Mouse (Mus musculus) B cell, adult 2 months (primary cell): ENCODE measurements around the gene Specc1l.

Experiments used
- DNase-seq, 2 experiments: peaks; one replicate each; pipeline ENCODE4 v3.0.0; 2022

Gene Specc1l

GRCm38 (mm10) chr10:75224630-75225029, 12.8 kb downstream of the Specc1l start:
- no peak for DNase-seq

DNA sequence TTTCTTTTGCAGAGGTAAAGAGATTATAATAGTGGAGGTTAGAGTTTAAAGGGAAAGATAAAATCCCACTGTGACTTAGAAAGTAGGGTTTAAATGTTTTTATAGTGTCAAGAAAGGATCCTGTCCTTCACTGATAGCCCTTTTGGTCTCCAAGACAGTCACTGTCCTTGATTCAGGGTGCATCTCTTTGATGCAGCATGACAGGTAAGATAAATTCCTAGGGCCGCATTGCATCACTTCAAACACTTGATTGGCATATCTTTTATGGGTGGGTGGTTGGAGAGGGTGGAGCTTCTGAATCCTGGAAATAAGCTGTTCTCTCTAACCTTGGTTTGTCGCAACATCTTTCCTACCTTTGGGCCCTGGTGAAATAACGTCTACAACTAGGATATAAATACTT, 15.5 kb downstream of the Specc1l start:
- no peak for DNase-seq

GRCm38 (mm10) chr10:75230572-75230971, 18.7 kb downstream of the Specc1l start:
- DNase-seq, result no peak

GRCm38 (mm10) chr10:75231876-75232275, 20.0 kb downstream of the Specc1l start:
- no peak for DNase-seq

DNA sequence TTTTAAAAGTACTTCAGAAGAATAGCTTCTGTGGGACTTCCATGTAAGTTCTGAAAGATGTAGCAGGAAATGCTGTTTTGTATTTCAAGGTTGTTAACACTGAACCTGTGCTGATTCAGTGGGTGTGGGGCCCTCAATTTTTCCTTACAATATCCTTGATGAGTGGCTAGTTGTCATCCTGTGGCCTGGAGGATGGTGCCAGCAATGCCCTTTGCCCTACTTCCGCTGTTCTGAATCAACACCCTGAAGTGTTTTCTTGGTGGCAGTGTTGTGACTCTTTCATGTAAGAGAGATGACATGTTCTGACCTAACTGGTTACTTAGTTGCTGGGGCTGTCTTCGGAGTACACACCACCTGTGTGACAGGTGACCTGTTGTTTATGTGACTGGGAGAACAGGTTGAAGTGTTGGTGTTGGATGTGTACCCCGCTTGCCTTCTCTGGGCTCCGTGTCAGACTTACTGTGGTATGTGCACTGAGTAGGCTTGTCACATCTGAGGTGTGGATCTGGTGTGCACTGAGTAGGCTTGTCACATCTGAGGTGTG, 20.8 kb downstream of the Specc1l start:
- no peak for DNase-seq

- DNase-seq, result no peak
Measured at GRCm38 (mm10) chr10:75233489-75233888, 21.6 kb downstream of the Specc1l start.

GRCm38 (mm10) chr10:75235726-75236125, 23.9 kb downstream of the Specc1l start:
- no peak for DNase-seq

- DNase-seq, result no peak
Measured at GRCm38 (mm10) chr10:75236156-75236555, 24.3 kb downstream of the Specc1l start.

GRCm38 (mm10) chr10:75237166-75237565, 25.3 kb downstream of the Specc1l start:
- DNase-seq, result no peak

DNA sequence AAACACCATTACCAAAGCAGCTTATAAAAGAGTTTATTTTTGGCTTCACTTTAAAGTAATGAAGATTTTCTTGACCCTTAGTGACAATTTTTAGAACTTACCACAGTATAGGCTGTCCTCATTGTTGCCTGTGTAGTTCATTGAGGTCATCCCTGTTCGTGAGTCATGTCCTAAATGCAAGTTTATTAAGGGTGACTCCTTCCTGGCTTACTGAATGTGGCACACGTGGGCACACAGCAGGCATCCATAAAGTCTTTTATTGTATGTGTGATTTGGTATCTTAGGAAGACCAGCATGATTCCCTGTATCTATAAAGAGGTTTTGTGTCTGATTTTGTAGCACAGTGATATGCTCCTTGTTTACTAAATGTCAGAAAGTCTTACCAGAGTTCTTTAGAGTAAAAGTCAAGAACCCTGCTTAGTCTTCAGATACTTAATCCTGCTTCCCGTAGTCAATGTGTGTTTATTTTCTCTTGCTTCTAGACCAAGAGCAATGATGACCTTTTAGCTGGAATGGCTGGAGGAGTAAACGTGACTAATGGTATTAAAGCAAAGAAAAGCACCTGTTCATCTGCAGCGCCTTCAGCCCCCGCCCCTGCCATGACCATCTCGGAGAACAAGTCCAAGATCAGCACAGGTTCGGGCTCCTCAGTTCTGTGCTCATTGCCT, 28.8 kb downstream of the Specc1l start:
- no peak for DNase-seq

DNA sequence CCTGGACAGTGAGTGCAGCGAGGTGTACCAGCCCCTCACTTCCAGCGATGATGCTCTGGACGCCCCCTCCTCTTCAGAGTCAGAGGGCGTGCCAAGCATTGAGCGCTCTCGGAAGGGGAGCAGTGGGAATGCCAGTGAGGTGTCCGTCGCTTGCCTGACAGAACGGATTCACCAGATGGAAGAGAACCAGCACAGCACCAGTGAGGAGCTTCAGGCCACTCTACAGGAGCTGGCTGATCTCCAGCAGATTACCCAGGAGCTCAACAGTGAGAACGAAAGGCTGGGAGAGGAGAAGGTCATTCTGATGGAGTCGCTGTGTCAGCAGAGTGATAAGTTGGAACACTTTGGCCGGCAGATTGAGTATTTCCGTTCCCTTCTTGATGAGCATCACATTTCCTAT, 33.9 kb downstream of the Specc1l start:
- DNase-seq, result no peak

DNA sequence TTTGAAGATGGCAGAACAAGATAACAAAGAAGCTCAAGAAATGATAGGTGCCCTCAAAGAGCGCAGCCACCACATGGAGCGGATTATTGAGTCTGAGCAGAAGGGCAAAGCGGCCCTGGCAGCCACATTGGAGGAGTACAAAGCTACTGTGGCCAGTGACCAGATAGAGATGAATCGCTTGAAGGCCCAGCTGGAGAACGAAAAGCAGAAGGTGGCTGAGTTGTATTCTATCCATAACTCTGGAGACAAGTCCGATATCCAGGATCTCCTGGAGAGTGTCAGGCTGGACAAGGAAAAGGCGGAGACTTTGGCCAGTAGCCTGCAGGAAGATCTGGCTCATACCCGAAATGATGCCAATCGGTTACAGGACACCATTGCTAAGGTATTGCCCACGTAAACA, 34.5 kb downstream of the Specc1l start:
- no peak for DNase-seq

GRCm38 (mm10) chr10:75251011-75251410, 39.1 kb downstream of the Specc1l start:
- DNase-seq, result peak; percentile 10 to 16

- DNase-seq, result no peak
Measured at GRCm38 (mm10) chr10:75252301-75253022, 40.6 kb downstream of the Specc1l start.

DNA sequence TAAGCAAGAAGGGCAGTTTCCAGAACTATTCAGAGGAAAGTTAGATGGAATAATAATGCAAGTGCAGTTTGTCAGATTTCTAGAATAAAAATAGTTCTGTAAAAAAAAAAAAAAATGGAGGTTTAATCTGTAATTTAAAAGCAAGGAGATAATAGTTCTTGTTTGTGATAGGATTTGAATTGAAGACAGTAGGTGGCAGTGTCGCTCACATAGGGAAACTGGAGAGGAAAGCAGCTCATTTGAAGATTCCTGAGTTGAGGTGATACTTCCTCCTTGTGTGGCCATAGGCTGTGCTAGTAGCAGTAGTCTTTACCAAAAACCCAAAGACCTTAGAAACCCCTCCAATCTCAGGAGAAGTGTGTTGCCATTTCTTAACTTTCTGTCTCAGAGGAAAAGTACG, 43.2 kb downstream of the Specc1l start:
- peak; percentile 47 to 53 for DNase-seq

DNA sequence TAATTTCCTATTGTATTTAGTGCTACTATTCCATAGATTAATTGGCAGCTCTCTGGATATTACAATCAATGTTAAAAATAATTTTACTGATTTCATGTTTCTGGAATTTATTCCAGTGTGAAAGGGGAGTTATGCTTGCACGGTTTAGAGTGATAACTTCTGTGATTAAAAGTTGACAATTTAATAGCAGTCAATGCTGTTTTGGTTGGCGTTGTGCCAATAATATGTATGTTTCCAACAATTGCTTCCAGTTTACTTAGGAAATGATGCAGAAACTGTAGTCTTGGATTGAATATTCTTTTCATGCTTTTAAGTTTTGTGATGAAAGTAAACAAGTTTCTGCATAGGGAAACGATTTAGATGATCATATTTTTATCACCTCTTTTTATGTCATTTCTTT, 45.5 kb downstream of the Specc1l start:
- no peak for DNase-seq

- DNase-seq, result peak; percentile 63 to 67
Measured at GRCm38 (mm10) chr10:75258241-75258640, 46.4 kb downstream of the Specc1l start.

DNA sequence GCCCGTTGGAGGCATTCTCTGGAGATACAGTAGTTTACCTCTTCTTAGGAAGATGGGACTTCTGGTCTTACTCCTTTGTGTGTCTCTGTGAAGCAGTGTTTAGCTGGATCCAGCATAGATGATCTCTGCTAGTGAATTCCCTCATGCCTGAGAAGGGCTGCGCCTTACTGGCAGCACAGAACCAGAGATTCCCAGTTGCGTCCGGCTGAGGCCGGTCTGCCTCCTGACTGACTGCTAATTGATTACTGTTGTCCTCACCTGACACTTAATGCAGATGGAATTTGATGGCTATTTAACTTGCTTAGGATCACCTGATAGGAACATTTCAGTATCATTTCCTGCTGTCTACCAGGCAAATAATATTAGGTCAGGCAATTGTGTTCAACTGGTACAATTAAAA, 49.4 kb downstream of the Specc1l start:
- DNase-seq, result no peak

DNA sequence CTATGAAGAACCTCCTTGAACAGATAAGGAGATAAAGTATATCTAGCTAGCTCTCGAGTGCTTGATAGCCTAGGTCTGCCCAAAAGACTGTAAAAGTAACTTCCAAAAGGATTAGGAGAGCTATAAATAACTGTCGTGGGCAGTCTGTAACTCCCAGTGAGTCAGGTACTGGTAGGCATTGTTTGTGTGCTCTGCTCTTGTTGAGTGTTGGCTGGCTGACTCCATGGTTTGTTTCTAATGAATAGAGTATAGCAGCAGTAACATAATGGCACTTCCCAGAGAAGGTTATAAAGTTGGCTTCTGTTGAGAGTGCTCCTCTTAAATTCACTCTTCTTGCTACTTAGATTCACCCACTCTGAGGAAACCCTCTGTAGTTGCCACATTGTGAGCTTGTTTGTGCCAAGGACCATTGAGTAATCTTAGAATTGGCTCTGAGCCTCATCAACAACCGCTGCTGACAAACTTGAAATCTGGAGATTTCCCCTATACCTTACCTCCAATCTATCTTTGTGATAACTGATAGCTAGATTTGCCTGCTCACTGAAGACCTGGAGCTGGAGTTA, 53.2 kb downstream of the Specc1l start:
- no peak for DNase-seq

- no peak for DNase-seq
Measured at GRCm38 (mm10) chr10:75273020-75273419, 61.1 kb downstream of the Specc1l start.

DNA sequence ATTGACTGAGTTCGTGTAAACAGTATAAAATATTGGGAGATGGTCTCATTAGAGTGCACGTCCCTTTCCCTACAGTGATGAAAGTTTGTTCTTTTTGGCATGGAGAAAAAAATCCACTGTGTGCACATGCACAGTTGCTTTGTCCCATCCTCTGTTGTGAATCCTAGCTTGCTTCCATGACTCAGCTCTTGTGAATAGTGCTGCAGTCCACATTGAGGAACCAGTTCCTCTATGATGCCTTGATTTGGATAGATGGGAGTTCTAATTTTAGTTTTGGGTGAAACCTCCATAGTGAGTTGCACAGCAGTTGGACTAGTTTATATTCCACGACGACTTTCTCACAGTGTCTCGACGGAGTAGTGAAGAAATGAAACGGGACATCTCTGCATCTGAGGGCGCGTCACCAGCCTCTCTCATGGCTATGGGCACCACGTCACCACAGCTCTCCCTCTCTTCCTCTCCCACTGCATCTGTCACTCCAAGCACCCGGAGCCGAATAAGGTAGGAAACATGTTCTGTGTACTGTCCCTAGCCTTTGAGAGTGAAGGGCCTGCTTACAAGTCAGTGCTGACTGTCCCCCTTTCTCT, 64.6 kb downstream of the Specc1l start:
- DNase-seq, result no peak

DNA sequence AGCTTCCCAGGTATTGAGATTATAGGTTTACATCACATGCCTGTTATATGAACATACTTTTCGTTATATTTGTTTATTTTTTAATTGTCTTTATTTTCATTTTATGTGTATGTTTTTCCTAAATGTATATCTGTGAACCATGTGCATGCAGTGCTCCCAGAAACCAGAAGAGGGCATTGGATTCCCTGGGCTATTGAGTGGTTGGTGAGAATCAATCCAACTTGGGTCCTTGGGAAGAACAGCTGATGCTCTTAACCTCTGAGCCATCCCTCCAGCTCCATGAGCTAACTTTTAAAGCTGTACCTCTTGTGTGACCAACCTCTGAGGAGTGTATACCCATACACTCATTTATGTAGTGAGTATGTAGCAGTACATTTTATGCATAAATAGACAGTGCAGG, 65.6 kb downstream of the Specc1l start:
- peak; percentile 43 to 53 for DNase-seq

DNA sequence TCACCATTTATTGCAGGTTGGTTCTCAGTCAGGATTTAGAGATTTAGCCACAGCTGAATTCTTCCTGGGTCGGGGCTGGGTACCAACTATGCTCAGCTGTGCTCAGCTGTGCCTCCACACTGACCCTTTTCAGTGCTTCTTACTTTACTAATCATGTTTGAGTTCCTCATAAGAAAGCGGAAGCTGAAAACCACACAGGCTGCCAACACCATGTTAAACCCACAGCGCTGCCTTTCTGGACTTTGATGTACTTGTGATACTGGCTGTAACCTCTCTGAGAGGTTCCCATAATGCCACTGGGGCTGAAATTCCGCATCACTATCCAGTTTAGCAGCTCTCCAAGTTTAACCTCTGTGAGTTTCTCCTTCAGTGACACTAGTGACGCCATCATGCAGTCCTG, 70.8 kb downstream of the Specc1l start:
- peak; percentile 66 to 71 for DNase-seq

DNA sequence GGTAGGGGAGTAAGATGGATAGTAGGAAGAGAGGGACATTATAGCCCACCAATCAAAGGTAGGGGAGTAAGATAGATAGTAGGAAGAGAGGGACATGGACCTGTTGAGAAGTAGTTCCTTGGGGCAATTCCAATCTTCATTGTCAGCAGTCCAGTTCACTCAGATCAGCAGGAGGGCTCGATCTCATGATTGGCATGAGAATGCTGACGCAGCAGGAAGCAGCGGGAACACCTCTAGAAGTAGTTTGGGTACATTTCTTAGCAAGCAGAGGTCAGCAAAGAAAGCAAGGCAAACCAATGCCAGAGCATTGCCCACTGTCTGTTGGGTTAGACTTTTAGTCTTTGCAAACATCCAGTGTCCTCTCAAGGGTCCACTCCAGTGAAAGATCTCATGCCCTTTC, 71.9 kb downstream of the Specc1l start:
- no peak for DNase-seq
